Mouse (Mus musculus) embryonic facial prominence, embryonic 15.5 days (tissue): ENCODE results near the gene Gm49368. TPM values are rescaled to one million over a fixed set of nuclear protein-coding genes. Genes with fewer than 3 reads are reported as not detected.

ENCODE experiments used
- ATAC-seq: fragments of 200-750 bp; cut with Nextera tagmentation; 2 replicates; pipeline ENCODE4 v1.8.0; 2017; ENCODE audit warnings: low read depth, moderate TSS enrichment; ENCODE audit not compliant: insufficient number of reproducible peaks, low FRiP score, low TSS enrichment
- H3K27ac ChIP-seq: fragments of 300-500 bp; sonication (generic); replicated peaks from 2 replicates; pipeline ENCODE4 v1.5.1; 2015; ENCODE audit warnings: mild to moderate bottlenecking, inconsistent platforms
- H3K27me3 ChIP-seq: fragments of 300-500 bp; sonication (generic); 2 replicates; pipeline ENCODE4 v1.6.1; 2015; ENCODE audit warnings: inconsistent platforms
- H3K36me3 ChIP-seq: fragments of 300-500 bp; sonication (generic); 2 replicates; pipeline ENCODE4 v1.6.1; 2015; ENCODE audit warnings: mild to moderate bottlenecking, inconsistent platforms
- H3K4me1 ChIP-seq: fragments of 300-500 bp; sonication (generic); 2 replicates; pipeline ENCODE4 v1.6.1; 2015; ENCODE audit warnings: inconsistent platforms
- H3K4me2 ChIP-seq: fragments of 300-500 bp; sonication (generic); replicated peaks from 2 replicates; pipeline ENCODE4 v1.6.1; 2015; ENCODE audit warnings: mild to moderate bottlenecking, inconsistent platforms
- H3K4me3 ChIP-seq: fragments of 300-500 bp; sonication (generic); replicated peaks from 2 replicates; pipeline ENCODE4 v1.5.1; 2015; ENCODE audit warnings: mild to moderate bottlenecking, inconsistent platforms
- H3K9ac ChIP-seq: fragments of 300-500 bp; sonication (generic); 2 replicates; pipeline ENCODE4 v1.6.1; 2015; ENCODE audit warnings: inconsistent platforms
- H3K9me3 ChIP-seq: fragments of 300-500 bp; sonication (generic); replicated peaks from 2 replicates; pipeline ENCODE4 v1.6.1; 2016; ENCODE audit warnings: inconsistent platforms
- WGBS: fragments of 180-500 bp; shearing (Covaris S2); methylation state at CpG from one replicate; pipeline ENCODE4 v1.1.7; 2015; 5-methylcytosine and 5-hydroxymethylcytosine counted together
- polyA plus RNA-seq: library from polyadenylated mRNA; unstranded; fragments of >200 nt; fragmentation: Nextera tagmentation; extraction: Ambion mirVana; gene quantifications from 2 replicates; pipeline ENCODE4 v1.2.1, GENCODE M21; 2015

Gene Gm49368
- polyA plus RNA-seq, 1 experiment from 2014 or later, result not detected

DNA sequence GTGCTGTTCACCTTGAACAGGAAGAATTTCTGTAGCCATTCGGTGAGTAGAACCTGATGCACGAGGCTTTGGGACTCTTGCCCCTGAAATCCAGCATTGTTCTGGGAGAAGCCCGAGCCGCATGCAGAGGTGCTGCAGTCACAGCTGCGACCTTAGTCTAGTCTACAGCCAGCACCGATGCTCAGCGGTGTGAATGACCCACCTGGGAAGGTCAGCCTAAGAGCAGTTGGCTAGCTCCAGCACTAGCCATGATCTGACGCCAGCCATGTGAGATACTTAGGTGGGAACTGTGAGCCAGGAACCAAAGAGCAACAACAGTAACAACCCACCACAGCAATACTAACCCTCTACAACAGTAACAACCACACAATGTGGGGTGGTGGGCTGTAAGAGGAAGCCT is 4.6 kb upstream of the Gm49368 start:
- H3K9ac ChIP-seq, result no peak overlapping the region
- H3K4me3 ChIP-seq, result no peak overlapping the region
- 80% methylated on average over 8 of the region's 8 CpGs for WGBS
- H3K9me3 ChIP-seq, result no peaks in the 10 kb centered on the region
- no peak overlapping the region for H3K4me2 ChIP-seq
- H3K36me3 ChIP-seq, result no peaks in the 10 kb centered on the region
- no peak for ATAC-seq
- no peaks in the 10 kb centered on the region for H3K27me3 ChIP-seq
- no peak overlapping the region for H3K27ac ChIP-seq
- no peaks in the 10 kb centered on the region for H3K4me1 ChIP-seq

DNA sequence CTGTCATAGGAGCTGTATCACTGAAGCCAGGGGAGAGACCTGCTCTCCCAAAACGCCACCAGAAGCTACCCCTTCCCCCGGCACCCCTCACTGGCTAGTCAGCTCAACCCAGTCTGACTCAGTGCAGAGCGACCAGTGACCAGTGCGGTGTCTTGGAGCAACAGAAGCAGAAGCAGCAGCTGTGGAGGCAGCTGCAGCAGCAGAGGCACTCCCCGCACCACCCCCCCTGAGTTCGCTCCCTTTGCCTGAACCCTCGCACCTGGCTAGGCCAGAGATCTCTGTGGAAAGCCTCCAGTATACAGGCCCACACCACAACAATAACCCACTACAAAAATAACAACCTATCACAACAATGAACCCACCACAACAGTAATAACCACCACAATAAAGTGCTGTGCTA is 3.9 kb upstream of the Gm49368 start:
- H3K4me1 ChIP-seq, result no peaks in the 10 kb centered on the region
- no peak overlapping the region for H3K9ac ChIP-seq
- WGBS, result 66% methylated on average over 7 of the region's 7 CpGs
- H3K4me2 ChIP-seq, result no peak overlapping the region
- no peak overlapping the region for H3K27ac ChIP-seq
- H3K36me3 ChIP-seq, result no peaks in the 10 kb centered on the region
- no peaks in the 10 kb centered on the region for H3K27me3 ChIP-seq
- H3K4me3 ChIP-seq, result no peak overlapping the region
- no peak for ATAC-seq
- H3K9me3 ChIP-seq, result no peaks in the 10 kb centered on the region

DNA sequence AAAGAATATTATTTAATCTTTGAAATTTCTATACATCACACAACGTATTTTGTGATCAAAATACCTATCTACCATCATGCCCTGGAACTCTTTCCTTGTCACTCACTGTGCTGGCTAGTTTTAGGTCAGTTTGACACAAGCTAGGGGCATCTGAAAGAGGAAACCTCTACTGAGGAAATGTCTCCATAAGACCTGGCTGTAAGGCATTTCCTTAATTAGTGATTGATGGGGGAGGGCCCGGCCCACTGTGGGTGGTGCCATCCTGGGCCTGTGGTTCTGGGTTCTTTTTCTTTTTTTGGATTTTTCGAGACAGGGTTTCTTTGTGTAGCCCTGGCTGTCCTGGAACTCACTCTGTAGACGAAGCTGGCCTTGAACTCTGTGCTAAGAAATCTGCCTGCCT is 3.4 kb upstream of the Gm49368 start:
- ATAC-seq, result no peak
- H3K27ac ChIP-seq, result no peak overlapping the region
- H3K4me2 ChIP-seq, result no peak overlapping the region
- no peaks in the 10 kb centered on the region for H3K4me1 ChIP-seq
- WGBS, result 72% methylated on average over 4 of the region's 4 CpGs
- H3K9me3 ChIP-seq, result no peaks in the 10 kb centered on the region
- H3K27me3 ChIP-seq, result no peaks in the 10 kb centered on the region
- H3K9ac ChIP-seq, result no peak overlapping the region
- H3K36me3 ChIP-seq, result no peaks in the 10 kb centered on the region
- no peak overlapping the region for H3K4me3 ChIP-seq

DNA sequence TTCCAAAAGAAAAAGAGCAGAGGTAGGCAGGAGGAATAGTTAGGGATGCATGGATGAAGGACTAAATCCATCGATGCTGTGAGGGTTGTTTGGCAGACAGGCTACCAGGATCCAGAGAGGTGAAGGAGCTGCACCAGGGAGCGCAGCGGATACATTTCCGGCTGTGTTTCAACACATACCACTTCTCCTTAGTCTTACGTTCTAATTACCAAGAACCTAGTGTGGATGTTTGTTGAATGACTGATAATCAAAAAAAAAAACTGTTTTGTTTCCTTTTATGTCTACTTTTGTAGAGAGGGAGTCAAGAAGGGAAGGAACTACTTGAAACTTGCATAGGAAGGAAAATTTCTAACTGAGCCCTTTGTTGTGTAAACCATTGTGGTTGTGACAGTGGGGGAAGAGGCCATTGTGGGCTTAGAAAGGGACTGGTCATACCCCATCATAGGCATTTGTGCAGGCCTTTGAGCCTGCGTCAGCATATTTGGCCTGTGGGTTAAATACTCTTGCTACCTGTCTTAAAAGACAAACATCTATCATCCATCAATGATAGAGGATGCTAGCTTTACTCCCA is 813 bp downstream of the Gm49368 start:
- no peak for ATAC-seq
- no peaks in the 10 kb centered on the region for H3K36me3 ChIP-seq
- H3K9me3 ChIP-seq, result no peaks in the 10 kb centered on the region
- H3K27me3 ChIP-seq, result no peaks in the 10 kb centered on the region
- H3K4me2 ChIP-seq, result no peak overlapping the region
- no peak overlapping the region for H3K27ac ChIP-seq
- 86% methylated on average over 6 of the region's 6 CpGs for WGBS
- H3K9ac ChIP-seq, result no peak overlapping the region
- H3K4me1 ChIP-seq, result no peaks in the 10 kb centered on the region
- no peak overlapping the region for H3K4me3 ChIP-seq

DNA sequence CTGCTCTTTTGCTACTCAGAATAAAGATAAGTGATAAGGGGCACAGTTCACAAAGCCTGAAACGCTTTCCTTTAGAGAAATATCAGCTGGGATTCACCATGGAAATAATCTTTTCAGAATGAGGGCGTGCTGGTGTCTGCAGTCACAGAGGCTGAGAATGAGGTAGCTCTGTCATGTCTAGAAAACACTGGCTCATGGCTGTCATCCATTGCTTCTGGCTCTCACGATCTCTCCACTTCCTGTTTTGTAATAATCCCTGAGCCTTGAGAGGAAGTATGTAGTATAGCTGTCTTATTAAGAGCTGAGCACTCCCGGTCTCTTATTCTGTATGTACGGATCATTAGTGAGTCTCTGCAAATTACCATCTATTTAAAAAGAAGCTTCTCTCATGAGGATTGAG is 3.1 kb downstream of the Gm49368 start:
- ATAC-seq, result no peak
- Histone ChIP-seq H3K9me3 (no peaks in the 10 kb centered on the region), H3K36me3 (no peaks in the 10 kb centered on the region), H3K27ac (no peak overlapping the region), H3K27me3 (no peaks in the 10 kb centered on the region), H3K4me1 (no peaks in the 10 kb centered on the region), H3K4me3 (no peak overlapping the region), H3K9ac (no peak overlapping the region), H3K4me2 (no peak overlapping the region)
- 78% methylated on average over 5 of the region's 5 CpGs for WGBS

DNA sequence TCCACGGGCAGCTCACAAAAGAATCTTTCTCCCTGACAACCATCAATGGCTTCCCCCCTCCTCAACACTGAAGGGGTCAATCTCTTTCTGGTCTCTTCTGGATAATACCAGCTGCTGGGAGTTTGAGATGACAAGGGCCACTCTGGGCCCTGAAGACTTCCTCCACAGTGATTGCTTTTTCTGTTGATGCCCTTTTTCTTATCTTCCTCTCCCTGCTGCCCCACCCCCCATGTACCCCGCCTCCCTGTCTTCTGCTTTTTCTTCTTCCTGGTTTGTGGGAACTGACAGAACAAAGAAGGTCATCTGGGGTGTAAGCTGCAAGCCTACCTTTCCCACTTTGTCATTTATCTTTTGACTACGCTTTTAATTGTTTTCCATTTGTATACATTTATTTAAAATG is 5.4 kb downstream of the Gm49368 start:
- Histone ChIP-seq H3K4me1 (no peaks in the 10 kb centered on the region), H3K4me2 (no peak overlapping the region), H3K27me3 (no peaks in the 10 kb centered on the region), H3K9ac (no peak overlapping the region), H3K9me3 (no peaks in the 10 kb centered on the region), H3K36me3 (no peaks in the 10 kb centered on the region), H3K4me3 (no peak overlapping the region), H3K27ac (no peak overlapping the region)
- 69% methylated on average over 3 of the region's 3 CpGs for WGBS
- no peak for ATAC-seq

DNA sequence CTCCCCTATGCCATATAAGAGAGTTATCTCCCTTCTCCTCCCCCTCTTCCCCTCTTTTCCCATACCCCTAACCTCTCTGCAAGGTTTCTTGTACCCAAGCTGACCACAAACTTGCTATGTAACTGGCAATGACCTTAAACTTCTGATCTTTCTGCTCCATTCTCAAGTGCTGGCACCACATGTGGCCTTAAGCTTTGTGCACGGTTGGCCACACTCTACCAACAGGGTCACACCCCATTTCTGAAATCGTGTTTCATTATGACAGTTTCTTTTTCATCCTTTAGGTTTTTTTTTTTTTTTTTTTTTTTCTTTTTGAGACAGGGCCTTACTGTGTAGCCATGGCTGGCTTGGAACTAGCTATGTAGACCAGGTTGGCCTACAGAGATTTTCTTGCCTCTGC is 7.4 kb downstream of the Gm49368 start:
- Histone ChIP-seq H3K4me3 (no peak overlapping the region), H3K27ac (no peak overlapping the region), H3K36me3 (no peaks in the 10 kb centered on the region), H3K4me1 (no peaks in the 10 kb centered on the region), H3K27me3 (no peaks in the 10 kb centered on the region), H3K9ac (no peak overlapping the region), H3K9me3 (no peaks in the 10 kb centered on the region), H3K4me2 (no peak overlapping the region)
- ATAC-seq, result no peak
- 82% methylated on average over 2 of the region's 2 CpGs for WGBS

DNA sequence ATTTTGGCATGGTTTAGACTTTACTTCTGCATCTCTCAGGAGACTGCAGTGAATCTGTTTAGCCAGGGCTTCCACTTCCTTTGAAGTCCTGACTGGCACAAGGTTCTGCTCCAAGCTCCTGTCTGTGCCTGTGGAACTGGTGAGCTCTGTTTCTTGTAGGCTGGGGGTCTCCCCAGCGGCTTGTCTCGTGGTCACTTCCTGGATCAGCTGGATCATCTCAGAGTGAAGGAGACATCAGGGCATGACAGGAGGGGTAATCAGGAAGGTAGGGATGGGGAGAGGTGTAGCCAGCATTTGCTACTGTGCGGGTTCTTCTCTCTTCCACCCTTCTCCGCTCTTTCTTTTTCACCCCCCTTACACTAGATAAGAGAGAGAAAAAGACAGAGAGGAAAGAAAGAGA is 9.3 kb downstream of the Gm49368 start:
- H3K9ac ChIP-seq, result no peak overlapping the region
- WGBS, result 71% methylated on average over 4 of the region's 4 CpGs
- no peak for ATAC-seq

DNA sequence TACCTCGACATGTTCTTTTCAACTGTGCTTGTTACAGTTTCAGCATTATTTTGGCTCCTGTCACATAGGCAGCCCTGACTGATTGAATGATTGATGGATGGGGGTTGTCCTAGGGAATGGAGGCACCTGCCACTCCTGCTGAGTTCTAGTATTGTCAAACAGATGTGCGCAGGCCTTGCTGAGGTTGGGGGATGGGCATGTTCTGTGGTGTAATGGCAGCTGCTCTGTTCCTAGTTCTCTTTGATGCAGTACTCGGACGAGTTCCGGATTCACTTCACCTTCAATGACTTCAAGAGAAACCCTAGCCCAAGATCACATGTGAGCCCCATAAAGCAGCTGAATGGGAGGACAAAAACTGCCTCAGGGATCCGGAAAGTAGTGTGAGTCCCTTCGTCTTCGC is 17.5 kb downstream of the Gm49368 start:
- Histone ChIP-seq H3K27me3 (no peaks in the 10 kb centered on the region), H3K4me3 (no peak overlapping the region), H3K4me1 (no peaks in the 10 kb centered on the region), H3K4me2 (no peak overlapping the region), H3K27ac (no peak overlapping the region), H3K36me3 (no peaks in the 10 kb centered on the region), H3K9me3 (no peaks in the 10 kb centered on the region), H3K9ac (no peak overlapping the region)
- no peak for ATAC-seq
- 63% methylated on average over 8 of the region's 8 CpGs for WGBS

More for the DNA sequence above, 9.3 kb downstream of the Gm49368 start:
- no peaks in the 10 kb centered on the region for H3K4me1 ChIP-seq
- H3K4me2 ChIP-seq, result no peak overlapping the region
- no peak overlapping the region for H3K4me3 ChIP-seq
- no peak overlapping the region for H3K27ac ChIP-seq
- H3K9me3 ChIP-seq, result no peaks in the 10 kb centered on the region
- H3K27me3 ChIP-seq, result no peaks in the 10 kb centered on the region
- no peaks in the 10 kb centered on the region for H3K36me3 ChIP-seq

DNA sequence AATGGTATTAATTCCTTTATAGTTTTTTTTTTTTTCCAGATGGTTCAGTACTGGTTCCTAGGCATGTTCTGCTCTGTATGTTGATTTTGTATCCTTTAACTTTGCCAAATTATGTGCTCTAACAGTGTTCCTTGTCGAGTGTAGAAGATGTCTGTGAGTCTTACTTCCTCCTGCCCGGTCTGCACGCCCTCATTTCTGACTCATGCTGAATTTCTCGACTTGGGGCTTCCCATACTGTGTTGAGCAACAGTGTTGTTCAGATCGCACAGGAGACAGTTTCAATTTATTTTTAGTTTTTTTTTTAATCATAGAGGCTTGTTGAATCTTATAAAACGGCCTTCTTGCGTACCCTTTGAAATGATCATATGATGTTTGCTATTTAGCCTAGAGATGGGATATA is 26.7 kb downstream of the Gm49368 start:
- H3K4me2 ChIP-seq, result no peak overlapping the region
- no peaks in the 10 kb centered on the region for H3K36me3 ChIP-seq
- H3K9me3 ChIP-seq, result no peaks in the 10 kb centered on the region
- WGBS, result 72% methylated on average over 7 of the region's 7 CpGs
- no peaks in the 10 kb centered on the region for H3K4me1 ChIP-seq
- ATAC-seq, result no peak
- no peak overlapping the region for H3K27ac ChIP-seq
- no peak overlapping the region for H3K9ac ChIP-seq
- H3K27me3 ChIP-seq, result no peaks in the 10 kb centered on the region
- no peak overlapping the region for H3K4me3 ChIP-seq

DNA sequence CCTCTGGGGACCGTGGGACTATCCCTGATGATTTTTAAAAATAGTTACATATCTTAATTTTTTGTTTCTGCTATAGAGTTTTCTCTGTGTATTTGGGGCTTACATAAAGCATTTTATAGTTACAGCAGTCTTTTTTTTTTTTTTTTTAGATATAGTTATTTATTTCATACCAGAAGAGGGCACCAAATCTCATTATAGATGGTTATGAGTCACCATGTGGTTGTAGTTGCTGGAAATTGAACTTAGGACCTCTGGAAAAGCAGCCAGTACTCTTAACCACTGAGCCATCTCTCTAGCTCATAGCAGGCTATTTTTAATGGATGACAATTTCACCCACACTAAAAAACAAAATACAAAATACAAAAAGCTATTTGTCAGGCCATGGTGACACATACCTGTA is 35.7 kb downstream of the Gm49368 start:
- H3K4me3 ChIP-seq, result no peak overlapping the region
- no peak overlapping the region for H3K4me2 ChIP-seq
- no peaks in the 10 kb centered on the region for H3K36me3 ChIP-seq
- no peak overlapping the region for H3K27ac ChIP-seq
- no peaks in the 10 kb centered on the region for H3K4me1 ChIP-seq
- no peak overlapping the region for H3K9ac ChIP-seq
- 81% methylated on average over 1 of the region's 1 CpGs for WGBS
- ATAC-seq, result no peak
- H3K27me3 ChIP-seq, result no peaks in the 10 kb centered on the region
- H3K9me3 ChIP-seq, result no peaks in the 10 kb centered on the region

DNA sequence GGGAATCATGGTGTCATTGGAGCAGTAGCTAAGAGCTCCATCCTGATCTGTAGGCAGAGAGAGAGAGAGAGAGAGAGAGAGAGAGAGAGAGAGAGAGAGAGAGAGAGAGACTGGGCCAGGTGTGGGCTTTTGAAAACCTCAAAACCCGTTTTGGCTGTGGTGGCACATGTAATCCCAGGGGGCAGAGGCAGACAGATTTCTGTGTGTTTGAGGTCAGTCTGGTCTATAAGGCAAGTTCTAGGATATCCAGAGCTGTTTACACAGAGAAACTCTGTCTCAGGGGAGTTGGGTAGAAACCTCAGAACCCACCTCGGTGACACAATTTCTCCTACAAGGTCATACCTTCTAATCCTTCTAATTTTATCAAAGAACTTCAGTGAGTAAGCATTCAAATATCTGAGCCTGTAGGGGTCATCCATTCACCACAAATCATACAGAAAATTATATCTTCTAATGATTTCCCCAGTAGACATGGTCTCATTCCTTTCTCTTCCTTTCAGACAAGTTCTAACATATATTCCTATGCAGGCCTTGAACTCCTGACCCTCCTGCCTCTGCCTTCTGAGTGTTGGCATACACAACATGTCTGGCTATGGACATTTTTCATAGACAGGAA is 38.4 kb downstream of the Gm49368 start:
- no peaks in the 10 kb centered on the region for H3K27me3 ChIP-seq
- no peak overlapping the region for H3K4me2 ChIP-seq
- no peaks in the 10 kb centered on the region for H3K36me3 ChIP-seq
- no peaks in the 10 kb centered on the region for H3K9me3 ChIP-seq
- H3K9ac ChIP-seq, result no peak overlapping the region
- H3K27ac ChIP-seq, result no peak overlapping the region
- no peak overlapping the region for H3K4me3 ChIP-seq
- WGBS, result 55% methylated on average over 2 of the region's 2 CpGs
- ATAC-seq, result no peak
- no peaks in the 10 kb centered on the region; the same call in 1 of the 2 replicates for H3K4me1 ChIP-seq
